Mouse (Mus musculus) ES-E14 (cell line): ENCODE results near the gene Cd33.

Experiments
- MAFK ChIP-seq: IDR thresholded peaks from 2 replicates; pipeline ENCODE4 v1.6.1; 2014; ENCODE audit warnings: mild to moderate bottlenecking, low read depth, low read length, inconsistent platforms; ENCODE audit not compliant: insufficient read depth
- ZNF384 ChIP-seq: IDR thresholded peaks from 2 replicates; pipeline ENCODE4 v1.6.1; 2012; ENCODE audit warnings: low read depth, low read length, inconsistent platforms

DNA sequence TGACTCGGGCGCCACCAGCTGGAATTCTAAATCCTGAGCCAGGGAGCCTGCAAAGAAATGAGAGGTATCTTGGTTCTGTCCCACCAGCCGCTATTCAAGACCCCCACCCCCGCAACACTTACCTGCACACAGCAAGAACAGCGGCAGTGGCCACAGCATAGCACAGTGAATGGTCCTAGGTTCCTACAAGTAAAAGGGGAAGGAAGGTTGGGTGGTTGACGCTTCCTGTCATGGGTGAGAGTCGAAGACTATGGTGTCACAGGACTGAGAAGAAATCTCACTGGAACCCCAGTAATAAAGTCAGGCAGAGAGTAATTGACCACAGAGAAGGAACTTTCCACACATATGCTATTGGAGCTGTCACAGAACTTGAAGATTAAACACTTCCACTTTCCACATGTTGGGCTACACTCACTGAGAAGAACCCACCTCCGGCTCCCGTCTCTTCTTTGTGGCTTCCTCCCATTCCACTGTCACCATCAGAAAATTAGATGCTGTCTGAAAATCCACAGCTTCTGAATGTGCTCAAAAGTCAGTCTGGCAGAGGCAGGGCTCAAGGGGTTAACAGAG lies 11.2 kb downstream of the Cd33 start:
- TF ChIP-seq ZNF384: no peak
- no peak for TF ChIP-seq MAFK
